Mouse (Mus musculus): Measurements from ENCODE around the gene Ugt1a9.

DNA sequence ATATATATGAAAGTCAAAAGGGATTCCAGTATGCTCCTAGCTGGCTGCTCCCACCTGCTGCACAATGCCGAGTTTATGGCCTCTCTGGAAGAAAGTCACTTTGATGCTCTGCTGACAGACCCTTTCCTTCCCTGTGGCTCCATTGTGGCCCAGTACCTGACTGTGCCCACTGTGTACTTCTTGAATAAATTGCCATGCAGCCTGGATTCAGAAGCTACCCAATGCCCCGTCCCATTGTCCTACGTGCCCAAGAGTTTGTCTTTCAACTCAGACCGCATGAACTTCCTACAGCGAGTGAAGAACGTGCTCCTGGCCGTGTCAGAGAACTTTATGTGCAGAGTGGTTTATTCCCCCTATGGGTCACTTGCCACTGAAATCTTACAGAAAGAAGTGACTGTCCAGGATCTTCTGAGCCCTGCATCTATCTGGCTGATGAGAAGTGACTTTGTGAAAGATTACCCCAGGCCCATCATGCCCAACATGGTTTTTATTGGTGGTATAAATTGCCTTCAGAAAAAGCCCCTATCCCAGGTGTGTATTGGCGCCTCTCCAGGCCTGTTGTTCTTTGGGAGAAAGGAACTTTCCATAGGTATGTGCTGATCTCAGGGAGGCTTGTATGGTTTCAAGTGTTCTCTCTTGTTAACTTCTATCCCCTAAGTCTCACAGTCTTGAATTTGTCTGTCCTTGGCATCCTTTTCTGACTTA, 141.9 kb downstream of the Ugt1a9 start:
- TF ChIP-seq CTCF (IDR thresholded peaks at IDR 0.05; ENCODE audit: low read depth) (no peak), EP300 (IDR thresholded peaks at IDR 0.05; ENCODE audit: low read depth) (no peak)

Measured in liver, embryonic 14.5 days (tissue).